Mouse (Mus musculus) liver, embryonic 11.5 days (tissue): ENCODE results near the gene Cdk5rap3. TPM values are rescaled to one million over a fixed set of nuclear protein-coding genes. Genes with fewer than 3 reads are reported as not detected.
A peak's percentile ranks its signal among the peaks of the same experiment; 100 is the strongest.

ENCODE experiments used
- ATAC-seq: fragments of 200-750 bp; cut with Nextera tagmentation; replicated peaks from 2 replicates; pipeline ENCODE4 v1.8.0; 2017; ENCODE audit warnings: moderate number of reproducible peaks, mild to moderate bottlenecking, moderate TSS enrichment, moderate library complexity; ENCODE audit not compliant: low FRiP score
- DNase-seq: peaks from one replicate; pipeline ENCODE4 v3.0.0-alpha.2; 2017; ENCODE audit warnings: low spot score
- H3K27ac ChIP-seq: fragments of 300-500 bp; sonication (generic); 2 replicates; pipeline ENCODE4 v1.5.1; 2014; ENCODE audit warnings: mild to moderate bottlenecking, low read depth, low read length, control low read depth
- H3K27me3 ChIP-seq: fragments of 300-500 bp; sonication (generic); replicated peaks from 2 replicates; pipeline ENCODE4 v1.6.1; 2014; ENCODE audit warnings: low read length, mixed read lengths; ENCODE audit not compliant: control insufficient read depth, insufficient read depth
- H3K36me3 ChIP-seq: fragments of 300-500 bp; sonication (generic); 2 replicates; pipeline ENCODE4 v1.6.1; 2014; ENCODE audit warnings: mild to moderate bottlenecking, low read length, moderate library complexity, mixed read lengths; ENCODE audit not compliant: control insufficient read depth, insufficient read depth
- H3K4me1 ChIP-seq: fragments of 300-500 bp; sonication (generic); replicated peaks from 2 replicates; pipeline ENCODE4 v1.6.1; 2014; ENCODE audit warnings: low read length, mixed read lengths; ENCODE audit not compliant: control insufficient read depth, insufficient read depth
- H3K4me2 ChIP-seq: fragments of 300-500 bp; sonication (generic); 2 replicates; pipeline ENCODE4 v1.6.1; 2014; ENCODE audit warnings: mild to moderate bottlenecking, control low read depth, moderate library complexity
- H3K4me3 ChIP-seq: fragments of 300-500 bp; sonication (generic); 2 replicates; pipeline ENCODE4 v1.5.1; 2014; ENCODE audit warnings: low read depth, low read length, control low read depth
- H3K9ac ChIP-seq: fragments of 300-500 bp; sonication (generic); 2 replicates; pipeline ENCODE4 v1.6.1; 2014; ENCODE audit warnings: low read depth, low read length, control low read depth
- H3K9me3 ChIP-seq: fragments of 300-500 bp; sonication (generic); 2 replicates; pipeline ENCODE4 v1.6.1; 2016; ENCODE audit warnings: low read length, inconsistent platforms, mixed read lengths; ENCODE audit not compliant: control insufficient read depth
- WGBS: fragments of 180-500 bp; shearing (Covaris S2); extraction: QIAGEN DNeasy Blood & Tissue Kit; methylation state at CpG from one replicate; pipeline ENCODE4 v1.1.7; 2014; 5-methylcytosine and 5-hydroxymethylcytosine counted together
- polyA plus RNA-seq: library from polyadenylated mRNA; unstranded; fragments of >200 nt; fragmentation: Nextera tagmentation; extraction: Ambion mirVana; gene quantifications from 2 replicates; pipeline ENCODE4 v1.2.1, GENCODE M21; 2014

Gene Cdk5rap3
- polyA plus RNA-seq, 1 experiment from 2014 or later, result 69.6 TPM

- 64% methylated on average over 11 of the region's 11 CpGs for WGBS
- no peak overlapping the region for H3K4me3 ChIP-seq
- no peaks in the 10 kb centered on the region for H3K9me3 ChIP-seq
- H3K9ac ChIP-seq, result no peak overlapping the region
- H3K4me2 ChIP-seq, result no peak overlapping the region
- H3K36me3 ChIP-seq, result no peaks in the 10 kb centered on the region
- H3K27me3 ChIP-seq, result no peaks in the 10 kb centered on the region; the same call in 1 of the 2 replicates
- peaks cover 8% of the 10 kb centered on the region; the same call in 1 of the 2 replicates for H3K4me1 ChIP-seq
- DNase-seq, result no peak
- ATAC-seq, result no peak
- no peak overlapping the region for H3K27ac ChIP-seq
Observed at GRCm38 (mm10) chr11:96893203-96893842, 23.0 kb downstream of the Cdk5rap3 start.

GRCm38 (mm10) chr11:96891784-96892527, 24.3 kb downstream of the Cdk5rap3 start:
- H3K27ac ChIP-seq, result no peak overlapping the region
- no peak overlapping the region for H3K4me3 ChIP-seq
- 56% methylated on average over 14 of the region's 14 CpGs for WGBS
- no peaks in the 10 kb centered on the region for H3K9me3 ChIP-seq
- DNase-seq, result no peak
- H3K36me3 ChIP-seq, result no peaks in the 10 kb centered on the region
- H3K4me2 ChIP-seq, result no peak overlapping the region
- no peak overlapping the region for H3K9ac ChIP-seq
- peaks cover 8% of the 10 kb centered on the region; the same call in 1 of the 2 replicates for H3K4me1 ChIP-seq
- no peak for ATAC-seq
- no peaks in the 10 kb centered on the region; the same call in 1 of the 2 replicates for H3K27me3 ChIP-seq

GRCm38 (mm10) chr11:96886942-96887546, 29.3 kb downstream of the Cdk5rap3 start:
- DNase-seq (no peak), ATAC-seq (no peak)
- WGBS, result 75% methylated on average over 8 of the region's 8 CpGs
- Histone ChIP-seq H3K4me2 (no peak overlapping the region), H3K9ac (no peak overlapping the region), H3K4me3 (no peak overlapping the region), H3K4me1 (peaks cover 6% of the 10 kb centered on the region), H3K27me3 (no peaks in the 10 kb centered on the region; the same call in 1 of the 2 replicates), H3K36me3 (no peaks in the 10 kb centered on the region), H3K9me3 (no peaks in the 10 kb centered on the region), H3K27ac (no peak overlapping the region)

- no peak overlapping the region for H3K4me2 ChIP-seq
- peaks cover 5% of the 10 kb centered on the region; the same call in 1 of the 2 replicates for H3K4me1 ChIP-seq
- 60% methylated on average over 5 of the region's 5 CpGs for WGBS
- H3K27ac ChIP-seq, result no peak overlapping the region
- H3K27me3 ChIP-seq, result no peaks in the 10 kb centered on the region
- H3K4me3 ChIP-seq, result no peak overlapping the region
- no peaks in the 10 kb centered on the region for H3K36me3 ChIP-seq
- DNase-seq, result no peak
- ATAC-seq, result no peak
- no peaks in the 10 kb centered on the region for H3K9me3 ChIP-seq
- H3K9ac ChIP-seq, result no peak overlapping the region
Observed at GRCm38 (mm10) chr11:96885901-96886340, 30.4 kb downstream of the Cdk5rap3 start.

GRCm38 (mm10) chr11:96880296-96880695, 36.0 kb downstream of the Cdk5rap3 start:
- DNase-seq (no peak), ATAC-seq (no peak)
- Histone ChIP-seq H3K4me2 (no peak overlapping the region), H3K9me3 (no peaks in the 10 kb centered on the region), H3K27me3 (peaks cover 20% of the 10 kb centered on the region), H3K9ac (no peak overlapping the region), H3K36me3 (no peaks in the 10 kb centered on the region), H3K4me3 (no peak overlapping the region), H3K27ac (no peak overlapping the region), H3K4me1 (peaks cover 24% of the 10 kb centered on the region)
- 62% methylated on average over 9 of the region's 9 CpGs for WGBS

- Histone ChIP-seq H3K27me3 (peaks cover 22% of the 10 kb centered on the region), H3K9me3 (no peaks in the 10 kb centered on the region), H3K4me3 (no peak overlapping the region), H3K27ac (no peak overlapping the region), H3K9ac (no peak overlapping the region), H3K4me2 (no peak overlapping the region), H3K4me1 (peaks cover 24% of the 10 kb centered on the region), H3K36me3 (no peaks in the 10 kb centered on the region)
- 25% methylated on average over 7 of the region's 7 CpGs for WGBS
- ATAC-seq (no peak), DNase-seq (no peak)
Observed at GRCm38 (mm10) chr11:96879359-96879758, 36.9 kb downstream of the Cdk5rap3 start.

- WGBS, result 25% methylated on average over 3 of the region's 3 CpGs
- Histone ChIP-seq H3K9me3 (no peaks in the 10 kb centered on the region), H3K27ac (no peak overlapping the region), H3K4me3 (no peak overlapping the region), H3K36me3 (no peaks in the 10 kb centered on the region), H3K4me2 (no peak overlapping the region), H3K9ac (no peak overlapping the region), H3K4me1 (peaks cover 29% of the 10 kb centered on the region), H3K27me3 (peaks cover 28% of the 10 kb centered on the region)
- no peak for DNase-seq
- ATAC-seq, result no peak
Observed at GRCm38 (mm10) chr11:96878715-96879114, 37.6 kb downstream of the Cdk5rap3 start.

GRCm38 (mm10) chr11:96877071-96877470, 39.2 kb downstream of the Cdk5rap3 start:
- WGBS, result 41% methylated on average over 4 of the region's 4 CpGs
- Histone ChIP-seq H3K4me3 (no peak overlapping the region), H3K27me3 (peaks cover 35% of the 10 kb centered on the region), H3K36me3 (no peaks in the 10 kb centered on the region), H3K27ac (peak overlapping the region; percentile 54; the same call in 1 of the 2 replicates), H3K9ac (no peak overlapping the region), H3K4me2 (no peak overlapping the region), H3K9me3 (no peaks in the 10 kb centered on the region), H3K4me1 (peaks cover 34% of the 10 kb centered on the region)
- DNase-seq, result no peak
- no peak for ATAC-seq
